Mouse (Mus musculus): ENCODE measurements at regions not wholly inside any gene's neighbourhood (a gene's known extent, or its start where the extent isn't known, plus 50 kb on each side); places are given as distances from the start of the nearest gene placed in this dataset.
"Not testable (repeated sequence)": the region's sequence is repeated elsewhere in the genome, so short reads cannot be mapped to it uniquely, and the experiment has no call there.

GRCm38 (mm10) chr7:116681268-116681667, 177.1 kb downstream of the Nucb2 start:
- DNase-seq: no peak

- no peak for DNase-seq
Measured at GRCm38 (mm10) chr7:116700409-116700808, 196.2 kb downstream of the Nucb2 start.

- peak; percentile 44 to 82 for DNase-seq
Measured at GRCm38 (mm10) chr7:116701466-116702342, 197.5 kb downstream of the Nucb2 start.

- no peak for DNase-seq
Measured at GRCm38 (mm10) chr7:116702596-116702995, 198.4 kb downstream of the Nucb2 start.

- no peak for DNase-seq
Measured at GRCm38 (mm10) chr7:116711541-116711940, 207.4 kb downstream of the Nucb2 start.

GRCm38 (mm10) chr7:116713200-116713599, 209.0 kb downstream of the Nucb2 start:
- no peak for DNase-seq

GRCm38 (mm10) chr7:116715234-116716046, 211.3 kb downstream of the Nucb2 start:
- DNase-seq: peak; percentile 23 to 31

- no peak for DNase-seq
Measured at GRCm38 (mm10) chr7:116728379-116728778, 224.2 kb downstream of the Nucb2 start.

GRCm38 (mm10) chr7:116729795-116730194, 225.6 kb downstream of the Nucb2 start:
- DNase-seq: no peak

- no peak for DNase-seq
Measured at GRCm38 (mm10) chr7:116735676-116736075, 231.5 kb downstream of the Nucb2 start.

- no peak for DNase-seq
Measured at GRCm38 (mm10) chr7:116736333-116736732, 232.2 kb downstream of the Nucb2 start.

- no peak for DNase-seq
Measured at GRCm38 (mm10) chr7:116738009-116738408, 233.8 kb downstream of the Nucb2 start.

- no peak for DNase-seq
Measured at GRCm38 (mm10) chr7:116754556-116754955, 250.4 kb downstream of the Nucb2 start.

- not testable (repeated sequence) for DNase-seq
Measured at GRCm38 (mm10) chr7:116792181-116792580, 288.0 kb downstream of the Nucb2 start.

- DNase-seq: no peak
Measured at GRCm38 (mm10) chr7:116808475-116808874, 304.3 kb downstream of the Nucb2 start.

GRCm38 (mm10) chr7:116816494-116816893, 312.3 kb downstream of the Nucb2 start:
- no peak for DNase-seq

GRCm38 (mm10) chr7:116817991-116818390, 313.8 kb downstream of the Nucb2 start:
- peak; percentile 59 to 77 for DNase-seq

GRCm38 (mm10) chr7:116820613-116821012, 316.4 kb downstream of the Nucb2 start:
- no peak for DNase-seq

GRCm38 (mm10) chr7:116842894-116843293, 338.7 kb downstream of the Nucb2 start:
- DNase-seq: no peak

GRCm38 (mm10) chr7:116847846-116848730, 343.9 kb downstream of the Nucb2 start:
- DNase-seq: no peak

GRCm38 (mm10) chr7:116853351-116853750, 349.2 kb downstream of the Nucb2 start:
- no peak for DNase-seq

- DNase-seq: no peak
Measured at GRCm38 (mm10) chr7:116857141-116857540, 353.0 kb downstream of the Nucb2 start.

- no peak for DNase-seq
Measured at GRCm38 (mm10) chr7:116857744-116858143, 353.6 kb downstream of the Nucb2 start.

Data from kidney, adult 8-10 months (tissue).